Mouse (Mus musculus): ENCODE results near the gene Rspo4.

GRCm38 (mm10) chr2:151903933-151904332 is 61.2 kb downstream of the Rspo4 start:
- TF ChIP-seq CTCF (IDR thresholded peaks at IDR 0.05; ENCODE audit: low read depth, low read length), result no peak
- TF ChIP-seq GATA2 (IDR thresholded peaks at IDR 0.05; ENCODE audit: borderline replicate concordance, low read depth, low read length), result no peak

All from G1E (cell line).